ENCODE assay signal across 14 mouse cellular contexts in genomic region chr12:98255373-98255995, GRCm38 (mm10). TPM values are rescaled to one million over a fixed set of nuclear protein-coding genes. Genes with fewer than 3 reads are reported as not detected.
DNase-seq lines count a peak whose midpoint lies in the region.
"Had no signal": no experiment of that assay in that cellular context is flagged by ENCODE, and none has a peak within 500 bp of the region (broad histone marks: within the 10 kb centered on the region; RNA-seq: fewer than 3 reads in every experiment).

No protein-coding gene starts in this region.

- WGBS in limb, embryonic 10.5 days = 92% methylated on average over 13 of the region's 13 CpGs

- H3K4me1 ChIP-seq in limb, embryonic 10.5 days = 0 out of 2 replicates have a peak, but pooled peaks cover 7% of the 10 kb centered on the region

- no peaks in the 10 kb centered on the region for H3K27me3 ChIP-seq in limb, embryonic 10.5 days (ENCODE audit: low read depth, poor library complexity, severe bottlenecking)
- H3K27me3 ChIP-seq: limb, embryonic 12.5 days had no signal

- H3K9me3 ChIP-seq in limb, embryonic 10.5 days (replicated peaks) = no peaks in the 10 kb centered on the region
- H3K9me3 ChIP-seq: limb, embryonic 12.5 days had no signal

- no peak overlapping the region for H3K27ac ChIP-seq in limb, embryonic 10.5 days
- H3K27ac ChIP-seq: limb, embryonic 12.5 days had no signal

- peak; percentile 93 for DNase-seq in 416B (ENCODE audit: low read depth)
- DNase-seq in Muller cell, postnatal 12 days (ENCODE audit: inconsistent ontology term) = peak; percentile 34
- peak; percentile 4 for DNase-seq in kidney, postnatal 14 days
- DNase-seq in lung, postnatal 4 days = peak; percentile 40 to 75
- DNase-seq in limb, embryonic 10.5 days (ENCODE audit: low spot score) = no peak
- no peak for DNase-seq in spleen, adult 18-20 months
- no peak for DNase-seq in left cerebral cortex, postnatal 10 days (ENCODE audit: extremely low spot score in 1 of 2, low spot score in 2 of 2)
- DNase-seq: cerebellum, adult 2 months; heart, adult 18-20 months; right cerebral cortex, postnatal 14 days; thymus, postnatal 36 days had no signal

- peaks cover 15% of the 10 kb centered on the region for H3K36me3 ChIP-seq in limb, embryonic 10.5 days

- H3K4me3 ChIP-seq in limb, embryonic 10.5 days = no peak overlapping the region
- H3K4me3 ChIP-seq: limb, embryonic 12.5 days had no signal

- intact Hi-C loops in left cerebral cortex, postnatal 10 days (cut with DNase I) = no loop called here

RNA-seq across cellular contexts. Expression of gene Galc, which starts 3.8 kb away (rescaled TPM):
- 10.1 and 12.0 TPM in 2 replicates for polyA plus RNA-seq in limb, embryonic 10.5 days (2016; fragmentation: Nextera tagmentation; extraction: Ambion mirVana)
- total RNA-seq in left cerebral cortex, postnatal 10 days (2021) = 10 to 100 TPM; 20.0 to 20.7 TPM

RNA-seq across cellular contexts. Expression of gene Gpr65, which starts 13.0 kb away (rescaled TPM):
- 0.14 and 0.33 TPM in 2 replicates for polyA plus RNA-seq in limb, embryonic 10.5 days (2016; fragmentation: Nextera tagmentation; extraction: Ambion mirVana)
- total RNA-seq in left cerebral cortex, postnatal 10 days (2021) = under 1 TPM in 1 of 2 experiments, not detected in 1; 0.15 TPM
- total RNA-seq: layer of hippocampus, postnatal 10 days had no signal
- polyA plus RNA-seq: neural tube, embryonic 14.5 days had no signal

Comparison
In these comparisons a context has a peak if more than half of its experiments do, and no peak if none do; other contexts are left out.
1. DNase-seq: peak in 416B (single experiment), Muller cell, postnatal 12 days (single experiment), kidney, postnatal 14 days (single experiment) and lung, postnatal 4 days (2 of 2); none in limb, embryonic 10.5 days (single experiment), spleen, adult 18-20 months (0 of 2) and left cerebral cortex, postnatal 10 days (0 of 2).